8 mouse cellular contexts compared by ENCODE assay signal in the genomic region with DNA sequence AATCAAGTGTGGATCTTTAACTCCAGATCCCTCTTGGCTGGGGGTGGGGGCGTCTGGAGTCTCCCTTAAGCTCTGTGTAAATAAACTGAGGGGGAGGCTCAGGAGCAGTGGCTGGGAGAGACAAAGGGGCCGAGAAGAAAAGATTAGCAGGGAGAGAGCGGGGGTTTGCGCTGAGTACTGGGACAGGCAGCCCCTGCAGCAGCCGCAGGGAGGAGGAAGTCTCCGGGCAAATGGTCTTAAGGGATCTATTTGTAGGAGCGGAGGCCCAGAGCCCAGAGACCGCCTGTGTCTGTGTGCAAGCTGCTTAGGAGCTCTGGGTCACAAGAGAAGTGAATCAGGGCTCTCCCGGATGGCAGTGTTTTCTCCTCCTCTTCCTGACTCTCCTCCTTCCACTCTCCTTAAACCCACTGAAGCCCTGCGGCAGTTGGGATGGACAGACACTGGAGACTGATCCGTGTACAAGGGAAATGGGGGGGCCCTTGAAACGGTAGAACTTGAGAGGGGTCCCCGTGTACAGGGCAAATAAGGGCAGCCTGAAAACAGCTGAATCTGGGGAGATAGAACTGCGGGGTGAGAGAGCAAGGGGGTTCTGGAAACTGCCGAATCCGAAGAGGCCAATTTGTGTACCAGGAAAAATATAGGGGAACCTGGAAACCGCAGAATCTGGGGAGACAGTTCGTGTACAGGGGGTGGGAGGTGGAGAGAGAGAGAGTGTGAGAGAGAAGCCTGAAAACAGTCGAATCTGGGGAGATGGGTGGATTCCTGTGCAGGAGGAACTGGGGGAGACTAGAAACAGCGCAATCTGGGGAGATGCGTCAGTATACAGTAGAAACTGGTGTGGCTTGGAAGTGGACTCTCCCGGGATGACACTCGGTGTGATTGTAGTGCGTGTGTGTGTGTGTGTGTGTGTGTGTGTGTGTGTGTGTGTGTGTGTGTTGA. TPM values are rescaled to one million over a fixed set of nuclear protein-coding genes. Genes with fewer than 3 reads are reported as not detected.
DNase-seq lines count a peak whose midpoint lies in the region; ATAC-seq and TF ChIP-seq lines count a peak whose summit lies in the region.

No protein-coding gene starts in this region.

- H3K27me3 ChIP-seq in lung, postnatal 0 days (replicated peaks; ENCODE audit: insufficient read depth, low read length), result peaks cover 8% of the 10 kb centered on the region; the same call in 1 of the 2 replicates
- H3K27me3 ChIP-seq in limb, embryonic 15.5 days, result peaks cover 15% of the 10 kb centered on the region

- no peak for TF ChIP-seq POLR2A in lung, adult 2 months (IDR thresholded peaks at IDR 0.05; ENCODE audit: borderline replicate concordance, extremely low read depth, low read depth, low read length)

- no peaks in the 10 kb centered on the region for H3K4me1 ChIP-seq in lung, postnatal 0 days (ENCODE audit: insufficient read depth, low read depth, low read length)
- H3K4me1 ChIP-seq in lung, adult 2 months (ENCODE audit: control insufficient read depth, insufficient read depth, low read length), result peaks cover 2% of the 10 kb centered on the region; the same call in 1 of the 2 replicates
- H3K4me1 ChIP-seq in limb, embryonic 15.5 days, result peaks cover 33% of the 10 kb centered on the region

- no peaks in the 10 kb centered on the region for H3K36me3 ChIP-seq in lung, postnatal 0 days (ENCODE audit: insufficient read depth, low read length)
- no peaks in the 10 kb centered on the region for H3K36me3 ChIP-seq in limb, embryonic 15.5 days

- WGBS in lung, postnatal 0 days, result 22% methylated on average over 24 of the region's 24 CpGs
- 30% methylated on average over 24 of the region's 24 CpGs for WGBS in lung, adult 2 months
- 11% methylated on average over 24 of the region's 24 CpGs for WGBS in limb, embryonic 15.5 days

- H3K4me2 ChIP-seq in lung, postnatal 0 days (replicated peaks; ENCODE audit: low read depth, low read length), result no peak overlapping the region
- H3K4me2 ChIP-seq in limb, embryonic 15.5 days, result peak overlapping the region; percentile 15; the same call in 1 of the 2 replicates

- H3K27ac ChIP-seq in lung, postnatal 0 days (ENCODE audit: low read length), result no peak overlapping the region
- H3K27ac ChIP-seq in limb, embryonic 15.5 days, result peak overlapping the region; percentile 54; the same call in 1 of the 2 replicates

- H3K9ac ChIP-seq in lung, postnatal 0 days (replicated peaks; ENCODE audit: low read depth), result no peak overlapping the region
- H3K9ac ChIP-seq in limb, embryonic 15.5 days, result no peak overlapping the region

- ATAC-seq in frontal cortex, adult (ENCODE audit: low TSS enrichment), result peak; percentile 57; the same call in 1 of the 2 replicates
- ATAC-seq in lung, postnatal 0 days, result 0 out of 2 replicates have a peak, but pooled peaks have one; percentile 11
- ATAC-seq in limb, embryonic 15.5 days (ENCODE audit: insufficient number of reproducible peaks, low FRiP score, low TSS enrichment, low read depth), result no peak

- no peak for TF ChIP-seq EP300 in lung, postnatal 0 days (IDR thresholded peaks at IDR 0.05)

- H3K4me3 ChIP-seq in lung, postnatal 0 days (ENCODE audit: low read depth, low read length), result no peak overlapping the region
- no peak overlapping the region for H3K4me3 ChIP-seq in lung, adult 2 months (replicated peaks; ENCODE audit: extremely low read depth, low read depth, low read length)
- no peak overlapping the region for H3K4me3 ChIP-seq in limb, embryonic 15.5 days

- H3K9me3 ChIP-seq in lung, postnatal 0 days (ENCODE audit: low read length), result no peaks in the 10 kb centered on the region
- no peaks in the 10 kb centered on the region for H3K9me3 ChIP-seq in limb, embryonic 15.5 days

- TF ChIP-seq CTCF in lung, postnatal 0 days (IDR thresholded peaks at IDR 0.05), result no peak
- TF ChIP-seq CTCF in lung, adult 2 months (IDR thresholded peaks at IDR 0.05; ENCODE audit: insufficient read depth, low read length), result no peak

- DNase-seq in frontal cortex, postnatal 25 days (ENCODE audit: low spot score in 2 of 2), result no peak
- DNase-seq in lung, postnatal 0 days (ENCODE audit: low spot score), result no peak
- no peak for DNase-seq in lung, adult 2 months
- DNase-seq in right cerebral cortex, postnatal 25 days, result peak; percentile 18
- no peak for DNase-seq in adrenal gland, postnatal 4 days (ENCODE audit: low spot score in 2 of 2)
- DNase-seq in cerebellum, postnatal 36 days, result no peak

RNA-seq across cellular contexts. Expression of gene Copz2, which starts 23.0 kb away (rescaled TPM):
- 105 and 110 TPM in 2 replicates for polyA plus RNA-seq in lung, postnatal 0 days (2015; fragmentation: Nextera tagmentation; extraction: Ambion mirVana)
- 39.7 and 44.8 TPM in 2 replicates for polyA plus RNA-seq in lung, adult 2 months (2012; rRNA removed)
- 203 and 213 TPM in 2 replicates for polyA plus RNA-seq in limb, embryonic 15.5 days (2015; fragmentation: Nextera tagmentation; extraction: Ambion mirVana)
- total RNA-seq in adrenal gland, postnatal 4 days (2021), result 10 to 100 TPM; 53.2 to 62.5 TPM

RNA-seq across cellular contexts. Expression of gene Nfe2l1, which starts 42.9 kb away (rescaled TPM):
- polyA plus RNA-seq in lung, postnatal 0 days (2015; fragmentation: Nextera tagmentation; extraction: Ambion mirVana), result 51.8 and 54.5 TPM in 2 replicates
- polyA plus RNA-seq in lung, adult 2 months (2012; rRNA removed), result 225 and 264 TPM in 2 replicates
- 75.6 and 81.1 TPM in 2 replicates for polyA plus RNA-seq in limb, embryonic 15.5 days (2015; fragmentation: Nextera tagmentation; extraction: Ambion mirVana)
- 100 to 1,000 TPM; 269 to 272 TPM for total RNA-seq in adrenal gland, postnatal 4 days (2021)

RNA-seq across cellular contexts. Expression of gene Cdk5rap3, which starts 43.6 kb away (rescaled TPM):
- 46.4 and 48.0 TPM in 2 replicates for polyA plus RNA-seq in lung, postnatal 0 days (2015; fragmentation: Nextera tagmentation; extraction: Ambion mirVana)
- 25.4 and 30.1 TPM in 2 replicates for polyA plus RNA-seq in lung, adult 2 months (2012; rRNA removed)
- 76.2 and 87.4 TPM in 2 replicates for polyA plus RNA-seq in limb, embryonic 15.5 days (2015; fragmentation: Nextera tagmentation; extraction: Ambion mirVana)
- total RNA-seq in adrenal gland, postnatal 4 days (2021), result 10 to 100 TPM; 71.6 to 74.7 TPM

RNA-seq across cellular contexts. Expression of gene Prr15l, which starts 55.2 kb away (rescaled TPM):
- polyA plus RNA-seq in lung, postnatal 0 days (2015; fragmentation: Nextera tagmentation; extraction: Ambion mirVana), result 126 and 127 TPM in 2 replicates
- 56.2 and 69.8 TPM in 2 replicates for polyA plus RNA-seq in lung, adult 2 months (2012; rRNA removed)
- 3.4 and 3.6 TPM in 2 replicates for polyA plus RNA-seq in limb, embryonic 15.5 days (2015; fragmentation: Nextera tagmentation; extraction: Ambion mirVana)
- 1 to 10 TPM in 1 of 2 experiments, under 1 TPM in 1; 0.28 to 7.8 TPM for total RNA-seq in adrenal gland, postnatal 4 days (2021)
